Mouse (Mus musculus) cerebellum, postnatal 10 days (tissue): Measurements from ENCODE around the gene Pla2g1b.

Experiments used
- DNase-seq, 2 experiments: peaks; one replicate each; pipeline ENCODE4 v3.0.0; 2021; ENCODE audit warnings: mixed read lengths in 2 of 2

Pla2g1b gene

GRCm38 (mm10) chr5:115447108-115447507 lies 19.0 kb upstream of the Pla2g1b start:
- peak; percentile 61 to 69 for DNase-seq

GRCm38 (mm10) chr5:115449247-115449646 lies 16.8 kb upstream of the Pla2g1b start:
- no peak for DNase-seq

GRCm38 (mm10) chr5:115450410-115451317 lies 15.4 kb upstream of the Pla2g1b start:
- DNase-seq = no peak

GRCm38 (mm10) chr5:115454422-115455090 lies 11.5 kb upstream of the Pla2g1b start:
- no peak for DNase-seq

- DNase-seq = no peak
Measured at GRCm38 (mm10) chr5:115455838-115456237, 10.2 kb upstream of the Pla2g1b start.

- no peak for DNase-seq
Measured at GRCm38 (mm10) chr5:115458918-115459317, 7.1 kb upstream of the Pla2g1b start.

- no peak for DNase-seq
Measured at GRCm38 (mm10) chr5:115464408-115465115, 1.5 kb upstream of the Pla2g1b start.

- no peak for DNase-seq
Measured at GRCm38 (mm10) chr5:115469791-115470190, 3.7 kb downstream of the Pla2g1b start.

- peak; percentile 72 to 77 for DNase-seq
Measured at GRCm38 (mm10) chr5:115470766-115471531, 4.9 kb downstream of the Pla2g1b start.

- no peak for DNase-seq
Measured at GRCm38 (mm10) chr5:115473191-115473590, 7.1 kb downstream of the Pla2g1b start.

- no peak for DNase-seq
Measured at GRCm38 (mm10) chr5:115474174-115474828, 8.2 kb downstream of the Pla2g1b start.

GRCm38 (mm10) chr5:115475337-115476106 lies 9.5 kb downstream of the Pla2g1b start:
- peak; percentile 71 to 74 for DNase-seq

- DNase-seq = peak in 1 of 2 experiments; percentile 42
Measured at GRCm38 (mm10) chr5:115476107-115476727, 10.2 kb downstream of the Pla2g1b start.

GRCm38 (mm10) chr5:115479561-115479960 lies 13.5 kb downstream of the Pla2g1b start:
- DNase-seq = no peak

- peak; percentile 31 to 37 for DNase-seq
Measured at GRCm38 (mm10) chr5:115480101-115480500, 14.0 kb downstream of the Pla2g1b start.

- no peak for DNase-seq
Measured at GRCm38 (mm10) chr5:115482390-115483265, 16.6 kb downstream of the Pla2g1b start.

- DNase-seq = peak in 1 of 2 experiments; percentile 30
Measured at GRCm38 (mm10) chr5:115483385-115483784, 17.3 kb downstream of the Pla2g1b start.

GRCm38 (mm10) chr5:115483947-115484920 lies 18.2 kb downstream of the Pla2g1b start, which contains the start of gene Sirt4:
Sirt4 (minus strand) TSS chr5:115484725.
- peak; percentile 86 to 87 for DNase-seq
